Mouse (Mus musculus) adrenal gland, postnatal 4 days (tissue): ENCODE data around the gene Cacna1e. TPM values are rescaled to one million over a fixed set of nuclear protein-coding genes. Genes with fewer than 3 reads are reported as not detected.

Experiments
- DNase-seq, 2 experiments: peaks; one replicate each; pipeline ENCODE4 v3.0.0; 2021 to 2022; ENCODE audit warnings: low spot score in 2 of 2, mixed read lengths in 2 of 2
- long read RNA-seq, 2 experiments: library from polyadenylated mRNA; stranded (forward); transcript quantifications; one replicate each; pipeline ENCODE4 v2.0.0; 2021
- total RNA-seq, 2 experiments: library from RNA; stranded (reverse); gene quantifications; 2 replicates each; pipeline ENCODE4 v1.2.3; 2021

Cacna1e gene
- total RNA-seq = 1 to 10 TPM; 2.6 to 2.9 TPM
- long read RNA-seq, experiment 1 = 0 reads
- long read RNA-seq, experiment 2, partial matches to known transcripts = 0 of 1 reads
- long read RNA-seq, experiment 2, other reads (novel, unspliced or antisense) = 1 of 1 reads

GRCm38 (mm10) chr1:154884275-154885206, at the start of gene Cacna1e:
Gene Cacna1e, minus strand, starts transcription at chr1:154884501.
- no peak for DNase-seq

DNA sequence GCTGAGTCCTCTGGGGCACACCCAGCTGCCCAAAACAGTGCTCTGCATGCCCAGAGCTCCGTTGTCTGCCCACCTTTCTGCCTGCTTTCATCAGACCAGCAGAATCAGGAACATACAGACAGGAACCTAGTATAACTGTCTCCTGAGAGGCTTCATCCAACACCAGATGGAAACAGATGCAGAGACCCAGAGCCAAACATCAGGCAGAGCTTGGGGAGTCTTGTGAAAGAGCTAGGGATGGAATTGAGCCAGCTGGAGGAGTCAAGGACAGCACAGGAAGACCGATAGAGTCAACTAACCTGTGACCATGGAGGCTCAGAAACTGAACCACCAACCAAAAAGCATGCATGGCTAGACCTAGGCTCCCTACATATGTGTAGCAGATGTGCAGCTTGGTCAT, 34.1 kb upstream of the Cacna1e start:
- no peak for DNase-seq

- DNase-seq = no peak
Observed at GRCm38 (mm10) chr1:154917438-154917837, 33.1 kb upstream of the Cacna1e start.

DNA sequence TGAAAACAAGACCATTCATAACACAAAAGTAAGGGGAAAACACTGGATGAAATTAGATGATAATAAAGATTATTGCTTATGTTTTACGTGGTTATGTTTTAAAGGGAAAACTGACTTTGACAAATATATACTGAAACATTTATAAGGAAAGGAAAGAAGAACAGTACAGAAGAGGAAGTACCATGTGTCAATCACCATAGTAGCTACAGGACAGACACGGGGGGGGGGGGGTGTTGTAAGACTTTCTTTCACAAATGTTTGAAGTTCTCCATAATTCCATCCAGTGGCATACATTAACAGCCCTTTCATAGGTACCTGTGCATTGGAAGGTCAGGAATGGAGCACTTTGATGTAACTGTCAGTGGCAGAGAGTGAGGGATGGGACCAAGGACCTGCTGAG, 25.3 kb upstream of the Cacna1e start:
- no peak for DNase-seq

- no peak for DNase-seq
Observed at GRCm38 (mm10) chr1:154897390-154897789, 13.1 kb upstream of the Cacna1e start.

DNA sequence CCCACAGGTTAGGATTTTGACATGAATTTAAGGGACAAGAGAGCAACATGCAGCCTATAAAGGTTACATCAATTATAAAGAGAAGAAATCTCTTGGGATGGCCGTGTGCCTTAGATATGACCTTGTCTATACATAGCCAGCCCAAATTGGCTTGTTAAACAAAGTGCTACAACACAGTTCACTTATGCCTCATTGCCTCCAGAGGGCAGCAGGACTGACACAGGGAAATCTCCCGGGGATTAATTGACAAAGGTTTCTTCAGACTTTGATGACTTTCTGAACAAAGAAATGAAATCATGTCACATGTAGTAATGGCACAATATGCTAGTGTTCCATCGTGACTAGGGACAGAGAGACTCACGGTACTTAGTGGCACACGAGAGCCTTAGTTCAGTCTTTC, 5.9 kb upstream of the Cacna1e start:
- no peak for DNase-seq

DNA sequence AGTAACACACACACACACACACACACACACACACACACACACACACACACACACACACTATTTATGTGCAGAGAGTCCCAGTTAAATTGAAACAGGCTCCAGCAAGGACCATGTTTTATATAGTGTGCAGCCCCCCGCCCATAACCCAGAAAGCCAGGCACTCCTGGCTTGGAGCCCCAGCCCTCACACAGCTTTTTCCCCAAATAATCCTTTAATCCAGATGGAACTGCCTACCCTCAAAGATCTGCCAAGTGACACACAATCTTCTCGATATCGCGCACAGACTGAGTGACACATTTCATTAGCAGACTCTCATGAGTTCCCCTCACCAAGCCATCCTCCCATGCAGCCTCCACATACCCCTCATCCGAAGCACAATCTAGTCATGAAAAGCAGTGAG, 4.2 kb upstream of the Cacna1e start:
- DNase-seq = no peak

DNA sequence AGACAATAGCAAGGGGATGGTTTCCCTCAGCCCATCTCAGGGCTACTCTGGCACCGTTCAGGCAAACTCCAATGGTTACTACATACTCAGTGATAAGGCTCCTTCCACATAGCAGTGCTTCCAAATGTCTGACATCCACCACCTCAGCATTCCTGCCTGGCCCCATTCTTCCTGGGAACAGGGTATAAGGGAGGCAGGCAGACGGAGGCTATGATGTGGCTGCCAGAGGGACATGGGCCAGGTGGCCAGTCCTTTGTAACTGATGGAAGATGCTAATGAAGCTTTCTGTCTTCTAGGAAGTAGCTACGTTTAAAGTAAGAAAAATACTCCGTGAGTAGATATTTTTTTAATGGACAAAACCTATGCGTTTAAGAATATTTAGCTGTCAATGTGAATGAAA, 3.7 kb upstream of the Cacna1e start:
- DNase-seq = no peak

GRCm38 (mm10) chr1:154887546-154887945, 3.2 kb upstream of the Cacna1e start:
- no peak for DNase-seq

DNA sequence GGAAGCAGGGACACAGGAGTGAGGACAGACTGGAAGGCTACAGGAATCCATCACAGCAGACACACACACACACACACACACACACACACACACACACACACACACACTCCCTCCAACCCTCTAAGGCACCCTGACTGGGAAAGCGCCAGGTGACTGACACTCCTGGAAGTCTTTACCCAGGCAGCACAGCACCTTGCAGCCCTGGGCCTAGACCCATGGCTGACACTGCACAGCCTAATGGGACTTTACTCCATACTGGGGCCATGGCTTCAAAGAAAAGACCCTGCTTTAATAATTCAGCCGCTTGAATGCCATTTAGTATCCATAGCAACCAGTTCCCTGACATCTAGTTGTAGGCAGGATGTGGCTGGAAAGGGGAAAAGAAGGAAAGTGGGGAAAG, 2.3 kb upstream of the Cacna1e start:
- no peak for DNase-seq

GRCm38 (mm10) chr1:154885207-154885548, 877 bp upstream of the Cacna1e start:
- DNase-seq = no peak

GRCm38 (mm10) chr1:154883596-154884191, 607 bp downstream of the Cacna1e start:
- DNase-seq = no peak

- DNase-seq = no peak
Observed at GRCm38 (mm10) chr1:154865981-154866380, 18.3 kb downstream of the Cacna1e start.

DNA sequence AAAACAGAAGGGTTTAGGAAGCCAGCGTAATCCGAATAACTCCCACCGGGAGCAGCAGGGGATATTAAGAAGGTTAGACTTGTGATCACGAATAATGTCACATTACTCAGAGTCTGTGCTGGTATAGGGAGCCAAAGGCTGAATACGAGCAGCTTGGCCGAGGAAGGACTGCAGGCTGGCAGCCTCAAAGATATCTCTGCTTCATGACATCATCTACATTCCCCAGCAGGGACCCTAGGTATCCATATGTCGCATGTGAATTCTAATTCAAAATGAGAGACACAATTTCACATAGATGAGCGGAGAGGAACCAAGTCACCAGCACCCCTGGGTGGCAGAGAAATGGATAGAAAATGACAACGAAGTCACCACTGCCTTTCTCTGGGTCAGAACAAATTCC, 22.9 kb downstream of the Cacna1e start:
- no peak for DNase-seq

DNA sequence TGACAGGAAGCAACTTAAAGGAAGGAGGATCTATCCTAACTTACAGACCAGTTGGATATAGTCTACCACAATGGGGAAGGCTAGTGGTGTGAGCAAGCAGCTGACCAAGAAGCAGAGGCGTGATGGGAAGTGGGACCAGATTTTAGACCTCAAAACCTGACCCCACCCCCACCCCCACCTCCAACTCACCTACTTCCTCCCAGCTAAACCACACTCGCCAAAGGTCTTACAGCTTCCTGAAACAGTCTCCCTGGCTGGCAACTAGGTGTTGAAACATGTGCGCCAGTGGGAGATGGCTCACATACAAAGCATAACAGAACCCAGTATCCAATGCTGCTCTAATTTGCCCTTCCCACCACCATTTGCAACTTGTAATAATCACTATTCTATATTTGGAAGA, 29.7 kb downstream of the Cacna1e start:
- no peak for DNase-seq

- DNase-seq = no peak
Observed at GRCm38 (mm10) chr1:154850515-154851287, 33.6 kb downstream of the Cacna1e start.

GRCm38 (mm10) chr1:154848683-154849579, 35.4 kb downstream of the Cacna1e start:
- DNase-seq = no peak

DNA sequence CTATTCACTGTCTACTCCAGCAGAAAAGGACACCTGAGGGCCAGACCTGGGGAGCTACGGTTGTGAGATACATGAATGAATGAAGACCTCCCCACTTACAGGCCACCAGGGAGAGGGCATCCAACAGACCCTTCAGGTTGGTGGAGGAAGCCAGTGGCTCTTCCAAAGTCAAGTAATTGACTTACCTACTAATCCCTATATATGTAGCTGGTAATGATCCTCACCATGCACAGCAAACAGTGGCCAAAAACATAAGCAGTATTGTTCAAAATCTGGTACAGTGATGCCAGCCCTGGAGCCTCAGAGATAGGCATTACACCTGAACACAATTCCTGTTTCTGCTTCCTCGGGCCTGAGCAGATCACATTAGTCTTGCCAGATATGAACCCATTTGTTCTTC, 37.4 kb downstream of the Cacna1e start:
- DNase-seq = no peak

DNA sequence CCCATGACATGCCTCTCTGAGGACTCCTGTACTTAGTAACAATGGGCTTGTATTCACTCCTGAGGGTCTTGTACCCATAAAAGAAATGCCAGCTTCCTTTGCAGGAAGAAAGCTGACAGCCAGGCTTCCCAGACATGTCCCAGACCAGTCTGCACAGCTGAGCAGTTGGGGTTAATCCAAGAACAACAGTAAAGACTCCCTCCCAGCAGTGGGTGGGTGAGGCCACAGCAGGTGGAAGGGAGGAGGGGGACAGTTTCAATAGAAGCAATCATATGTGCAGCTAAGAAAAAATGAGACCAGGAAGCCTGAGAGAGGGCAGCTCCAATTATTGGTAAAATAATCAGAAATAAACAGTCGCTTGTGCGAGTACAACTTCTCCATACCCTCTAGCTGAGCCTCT, 40.9 kb downstream of the Cacna1e start:
- DNase-seq = no peak

DNA sequence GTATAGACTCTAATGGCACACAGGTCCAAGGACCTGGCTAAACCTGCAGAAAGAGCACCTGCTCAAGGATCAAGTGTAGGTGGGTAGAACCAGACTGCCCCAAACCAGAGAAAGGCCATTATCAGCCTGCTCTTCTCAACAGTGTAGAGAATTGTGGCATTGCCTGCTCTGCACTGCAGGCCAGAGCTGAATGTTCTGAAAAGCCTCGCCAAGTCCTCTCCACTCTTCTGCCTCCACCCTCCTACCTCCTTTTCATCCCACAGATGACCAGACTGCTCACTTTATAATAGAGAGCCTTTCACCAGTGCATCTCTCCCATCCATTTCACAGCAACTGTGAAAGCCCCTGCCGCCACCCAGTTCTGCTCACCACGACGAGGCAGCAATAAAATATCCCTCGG, 42.0 kb downstream of the Cacna1e start:
- DNase-seq = no peak
